Mouse (Mus musculus) adrenal gland, postnatal 14 days (tissue): ENCODE data around the gene Lst1. TPM values are rescaled to one million over a fixed set of nuclear protein-coding genes. Genes with fewer than 3 reads are reported as not detected.

Source experiments
- DNase-seq: peaks from one replicate; pipeline ENCODE4 v3.0.0; 2021; ENCODE audit warnings: mixed read lengths
- total RNA-seq: library from RNA; stranded (reverse); gene quantifications from 2 replicates; pipeline ENCODE4 v1.2.3, GENCODE M21; 2021

Gene Lst1
- total RNA-seq, 1 experiment from 2014 or later: 5.6 TPM

DNA sequence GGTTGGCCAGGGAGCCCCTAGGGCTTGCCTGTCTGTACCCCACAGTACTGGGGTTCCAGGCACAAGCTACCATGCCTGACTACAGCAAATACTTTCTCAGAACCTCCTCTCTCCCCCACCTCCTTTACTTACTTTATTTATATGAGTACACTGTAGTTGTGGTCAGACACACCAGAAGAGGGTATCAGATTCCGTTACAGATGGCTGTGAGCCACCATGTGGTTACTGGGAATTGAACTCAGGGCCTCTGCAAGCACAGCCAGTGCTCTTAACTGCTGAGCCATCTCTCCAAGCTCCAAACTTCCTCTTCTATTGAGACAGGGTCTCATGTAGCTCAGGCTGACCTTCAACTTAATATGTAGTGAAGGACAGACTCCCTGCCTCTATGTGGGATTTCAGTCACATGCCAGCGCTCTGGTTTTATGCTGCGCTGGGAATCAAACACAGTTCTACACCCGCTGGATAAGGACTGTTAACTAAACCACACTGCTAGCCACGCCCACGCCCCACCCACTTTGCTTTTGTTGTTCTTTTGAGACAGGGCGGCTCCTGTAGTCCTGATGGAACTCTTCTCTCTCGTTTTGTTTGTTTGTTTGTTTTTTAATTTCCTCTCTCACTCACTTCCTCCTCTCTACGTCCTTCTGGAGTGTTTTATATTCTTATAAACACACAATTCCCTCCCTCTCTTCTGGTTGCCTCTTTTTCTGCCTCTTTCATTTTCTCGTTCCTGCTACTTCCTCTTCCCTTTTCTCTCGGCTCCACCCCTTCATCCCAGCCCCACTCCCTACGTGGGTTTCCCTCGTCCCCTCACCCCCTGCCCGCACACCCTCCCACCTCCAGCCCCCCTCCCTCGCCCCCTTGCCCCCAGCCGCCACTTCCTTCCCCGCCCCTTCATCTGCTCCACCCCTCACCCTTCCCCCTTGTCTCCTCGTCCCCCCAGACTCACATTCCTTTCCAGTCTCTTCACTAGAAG, 2.3 kb downstream of the Lst1 start:
- peak; percentile 87 for DNase-seq

DNA sequence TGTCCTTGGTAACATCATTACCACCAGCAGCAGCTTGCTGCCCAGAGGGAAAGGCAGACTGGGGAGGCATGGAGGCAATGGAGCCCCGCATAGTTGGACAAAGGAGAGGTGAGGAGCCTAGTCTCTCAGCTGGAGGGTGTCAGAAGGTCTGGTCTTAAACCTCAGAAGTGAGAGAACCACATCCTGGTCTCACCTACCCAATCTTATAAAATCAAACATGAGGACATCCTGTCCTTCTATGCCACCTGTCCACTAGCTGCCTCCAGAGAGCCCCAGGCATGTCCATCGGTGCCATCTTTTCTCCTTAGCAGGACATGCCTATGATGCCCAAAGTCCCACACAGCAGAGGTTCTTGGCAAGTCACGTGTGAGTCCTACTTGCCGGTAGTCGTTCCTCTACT, 8.1 kb downstream of the Lst1 start:
- DNase-seq: no peak

DNA sequence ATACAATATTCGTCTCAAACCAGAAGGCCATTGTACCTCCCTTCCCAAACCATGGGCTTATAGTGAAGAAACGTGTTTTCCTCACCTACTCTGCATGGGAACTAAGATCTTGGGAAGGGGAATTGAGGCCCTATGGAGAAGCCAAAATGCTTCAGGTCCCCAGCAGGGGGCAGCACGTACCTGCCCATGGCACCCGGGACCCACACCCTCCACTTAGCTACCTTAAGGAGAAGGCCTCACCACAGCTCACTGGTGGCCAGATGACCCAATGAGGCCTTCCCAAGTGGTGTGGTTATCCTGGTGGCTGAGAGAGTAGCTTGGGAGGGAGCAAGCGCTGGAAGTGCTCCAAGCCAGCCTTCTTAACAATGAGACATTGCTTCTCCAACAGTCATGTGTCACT, 9.7 kb downstream of the Lst1 start:
- DNase-seq: peak; percentile 90

DNA sequence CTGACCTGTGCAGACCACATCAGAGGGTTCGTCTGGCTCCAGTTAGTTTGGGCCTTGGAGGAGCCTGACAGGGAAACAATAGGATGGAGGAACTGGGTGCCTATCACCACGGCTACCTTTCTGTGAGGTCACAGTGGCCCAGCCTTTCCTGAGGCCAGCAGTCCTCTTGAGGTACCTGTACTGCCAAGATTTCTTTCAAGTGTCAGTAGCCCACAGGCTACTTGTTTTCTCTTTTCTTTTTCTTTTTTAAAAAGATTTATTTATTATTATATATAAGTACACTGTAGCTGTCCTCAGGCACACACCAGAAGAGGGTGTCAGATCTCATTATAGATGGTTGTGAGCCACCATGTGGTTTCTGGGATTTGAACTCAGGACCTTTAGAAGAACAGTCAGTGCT, 12.3 kb downstream of the Lst1 start, which contains the start of gene Aif1:
Gene Aif1, minus strand, starts transcription at position 101 of the 400 bp plus-strand sequence.
- no peak for DNase-seq

DNA sequence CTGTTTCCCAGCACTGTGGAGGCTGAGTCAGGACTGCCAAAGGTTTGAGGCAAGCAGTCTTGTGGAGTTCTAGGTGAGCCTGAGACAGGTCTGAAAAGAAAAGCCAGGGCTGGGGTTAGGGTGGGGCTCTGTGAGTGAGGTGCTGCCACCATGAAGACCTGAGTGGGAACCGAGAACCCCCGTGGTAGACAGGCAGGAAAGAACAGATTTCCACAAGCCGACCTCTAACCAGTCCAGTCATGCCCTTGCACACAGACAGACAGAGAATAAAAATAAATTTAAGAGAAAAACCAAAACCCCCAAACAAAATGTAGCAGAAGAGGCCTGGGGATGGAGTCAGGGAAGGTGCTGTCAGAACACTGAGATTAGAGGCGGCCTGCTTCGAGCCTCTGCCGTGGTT, 12.9 kb downstream of the Lst1 start:
- DNase-seq: no peak

DNA sequence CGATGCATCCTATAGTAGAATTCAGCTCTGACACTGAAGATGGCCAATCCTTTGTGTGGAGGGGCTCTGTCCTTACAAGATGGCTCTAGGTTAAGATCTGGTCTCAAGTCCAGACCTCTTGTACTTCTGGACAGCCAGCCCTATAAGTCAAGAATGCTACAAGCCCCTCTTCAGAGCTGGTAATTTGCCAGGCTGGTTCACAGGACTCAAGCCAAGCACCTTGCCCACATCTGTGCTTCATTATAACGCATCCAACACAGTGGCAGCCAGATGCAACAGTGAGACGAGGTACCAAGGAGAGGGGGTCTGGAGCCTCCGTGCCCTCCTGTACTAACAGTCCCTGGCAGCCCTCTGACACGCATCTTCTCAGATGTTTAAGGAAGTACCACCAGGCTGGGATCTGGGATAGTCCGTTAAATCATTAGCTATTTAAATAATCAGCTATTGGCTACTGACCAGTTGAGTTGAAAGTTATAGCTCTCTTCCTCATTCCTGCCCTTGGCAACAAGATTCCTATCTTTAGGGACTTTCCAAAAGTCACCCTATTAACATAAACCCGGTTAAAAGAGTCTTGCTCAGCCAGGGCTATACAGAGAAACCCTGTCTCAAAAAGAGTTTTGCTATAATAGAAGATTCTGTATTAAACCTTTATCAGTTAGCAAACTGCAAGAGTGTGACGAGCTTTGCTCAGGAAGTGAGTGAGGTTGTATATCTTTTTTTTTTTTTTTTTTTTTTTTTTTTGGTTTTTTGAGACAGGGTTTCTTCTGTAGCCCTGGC, 13.8 kb downstream of the Lst1 start:
- no peak for DNase-seq

DNA sequence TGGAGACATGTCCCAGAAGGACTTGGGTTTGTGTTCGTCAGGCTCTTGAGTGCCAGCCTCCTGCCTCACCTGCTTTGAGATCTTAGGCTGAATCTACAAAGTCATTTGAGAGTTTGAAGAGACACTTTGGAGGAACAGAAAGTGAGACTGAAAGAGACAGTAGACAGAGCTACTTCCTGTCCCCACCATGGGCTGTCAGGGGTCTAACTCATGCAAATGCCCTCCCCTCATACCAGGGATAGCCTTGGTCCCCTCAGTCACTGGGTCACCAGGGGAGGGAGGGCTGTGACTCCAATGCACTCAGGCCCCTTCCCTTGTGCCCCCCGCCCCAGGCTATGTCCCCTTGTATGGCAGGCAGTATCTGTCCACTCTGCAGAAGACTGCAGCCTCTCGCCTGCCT, 14.9 kb downstream of the Lst1 start:
- DNase-seq: no peak

DNA sequence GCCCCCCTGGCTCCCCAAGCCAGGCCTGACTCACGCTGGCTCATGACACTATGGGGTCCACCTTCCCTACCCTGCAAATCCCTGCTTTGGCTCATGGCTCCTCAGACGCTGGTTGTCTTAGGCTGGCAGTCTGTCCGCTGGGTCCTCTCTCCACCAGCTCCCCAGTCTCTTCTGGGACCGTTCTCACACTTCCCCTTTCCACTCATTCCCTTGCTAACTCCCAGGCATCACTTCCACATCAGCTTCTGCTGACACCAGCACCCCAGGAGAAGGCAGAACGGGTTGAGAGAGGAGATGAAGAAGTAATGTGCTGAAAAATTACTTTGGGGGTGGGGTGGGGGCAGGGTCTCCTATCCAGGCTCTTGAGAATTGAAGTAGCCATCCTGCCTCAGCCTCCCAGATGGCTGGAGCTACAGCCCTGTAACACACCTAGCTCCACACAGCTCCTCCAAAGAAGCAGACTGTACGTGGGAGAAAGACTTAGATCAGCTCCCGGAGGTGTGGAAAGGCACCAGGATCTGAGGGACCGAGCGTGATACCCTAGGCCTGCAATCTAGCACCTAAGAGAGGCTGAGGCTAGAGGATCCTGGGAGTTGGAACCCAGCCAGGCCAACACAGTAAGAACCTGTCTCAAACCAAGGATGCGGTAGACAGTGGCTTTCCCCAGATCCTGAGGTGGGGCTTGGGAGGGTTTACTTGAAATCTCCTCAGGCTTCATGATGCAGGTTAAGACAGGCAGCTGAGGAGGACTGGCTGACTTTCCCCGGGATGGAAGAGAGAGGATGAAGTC, 15.6 kb downstream of the Lst1 start:
- no peak for DNase-seq

DNA sequence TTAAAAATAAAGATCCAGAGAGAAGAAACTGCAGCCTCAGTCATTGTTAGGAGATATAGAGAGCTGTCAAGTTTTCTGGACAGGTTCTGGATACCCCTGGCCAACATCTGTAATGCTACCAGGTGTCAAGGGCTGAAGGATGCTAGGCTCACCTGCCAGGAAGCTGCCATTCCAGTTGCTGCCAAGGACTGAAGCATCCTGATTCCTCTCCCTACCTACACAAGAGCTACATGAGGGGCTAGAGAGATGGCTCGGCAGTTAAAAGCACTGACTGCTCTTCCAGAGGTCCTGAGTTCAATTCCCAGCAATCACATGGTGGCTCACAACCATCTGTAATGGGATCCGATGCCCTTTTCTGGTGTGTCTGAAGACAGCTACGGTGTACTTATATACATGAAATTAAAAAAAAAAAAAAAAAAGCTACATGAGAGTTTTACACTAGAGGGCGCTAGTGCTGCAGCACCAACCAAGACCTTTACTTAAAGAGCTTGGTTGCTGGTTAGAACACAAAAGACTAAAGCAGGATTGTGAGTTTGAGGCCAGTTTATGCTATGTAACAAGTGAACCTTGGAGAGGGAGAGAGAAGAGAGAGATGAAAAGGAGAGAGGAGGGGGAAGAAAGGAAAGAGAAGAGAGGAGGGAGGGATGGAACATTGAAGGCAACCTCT, 19.6 kb downstream of the Lst1 start:
- DNase-seq: no peak

DNA sequence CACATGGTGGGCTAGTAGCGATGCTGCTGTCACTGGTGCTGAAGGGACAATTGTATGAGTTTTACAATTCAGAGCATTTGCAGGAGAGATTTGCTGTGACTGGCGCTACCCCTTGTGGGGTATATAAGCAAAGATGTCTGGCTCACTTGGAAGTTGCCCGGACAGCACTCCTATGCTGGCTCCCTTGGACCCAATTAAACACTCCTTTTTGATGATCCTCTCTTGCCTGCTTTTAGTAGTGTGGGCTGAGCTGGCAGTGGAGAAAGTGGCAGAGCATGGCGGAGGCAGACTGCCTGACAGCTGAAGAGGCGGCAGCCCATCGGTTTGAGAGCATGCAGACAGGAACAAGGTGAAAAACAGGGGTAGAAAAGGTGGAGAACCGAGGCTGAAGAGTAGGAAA, 20.4 kb downstream of the Lst1 start:
- DNase-seq: no peak

DNA sequence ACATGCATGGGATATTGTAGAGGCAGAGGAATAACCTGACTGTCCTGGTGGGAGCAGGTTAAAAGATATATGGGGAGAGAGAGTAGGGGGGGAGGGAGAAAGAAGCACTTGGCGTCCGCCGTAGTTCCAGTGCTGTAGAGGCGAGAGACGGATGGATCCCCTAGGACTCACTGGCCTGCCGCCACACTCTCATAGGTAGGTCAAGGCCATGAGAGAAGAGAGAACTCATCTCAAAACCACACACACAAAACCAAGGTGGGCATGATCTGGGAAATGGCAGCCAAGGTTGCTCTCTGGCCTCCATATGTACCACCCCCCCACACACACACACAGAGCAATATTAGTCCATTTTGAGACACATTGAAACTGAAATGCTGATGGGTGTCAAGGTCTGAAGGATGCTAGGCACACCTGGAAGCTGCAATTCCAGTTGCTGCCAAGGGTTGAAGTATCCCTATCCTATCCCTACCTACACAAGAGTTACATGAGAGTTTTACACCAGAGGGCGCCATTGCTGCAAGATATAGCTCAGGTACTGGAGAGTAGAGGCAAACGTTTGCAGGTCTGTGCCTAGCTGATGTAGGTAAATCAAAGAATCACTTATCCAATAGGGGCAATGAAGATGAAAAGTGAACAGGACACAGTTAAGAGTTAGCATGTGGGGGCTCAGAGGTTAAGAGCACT, 21.7 kb downstream of the Lst1 start:
- peak; percentile 74 for DNase-seq

DNA sequence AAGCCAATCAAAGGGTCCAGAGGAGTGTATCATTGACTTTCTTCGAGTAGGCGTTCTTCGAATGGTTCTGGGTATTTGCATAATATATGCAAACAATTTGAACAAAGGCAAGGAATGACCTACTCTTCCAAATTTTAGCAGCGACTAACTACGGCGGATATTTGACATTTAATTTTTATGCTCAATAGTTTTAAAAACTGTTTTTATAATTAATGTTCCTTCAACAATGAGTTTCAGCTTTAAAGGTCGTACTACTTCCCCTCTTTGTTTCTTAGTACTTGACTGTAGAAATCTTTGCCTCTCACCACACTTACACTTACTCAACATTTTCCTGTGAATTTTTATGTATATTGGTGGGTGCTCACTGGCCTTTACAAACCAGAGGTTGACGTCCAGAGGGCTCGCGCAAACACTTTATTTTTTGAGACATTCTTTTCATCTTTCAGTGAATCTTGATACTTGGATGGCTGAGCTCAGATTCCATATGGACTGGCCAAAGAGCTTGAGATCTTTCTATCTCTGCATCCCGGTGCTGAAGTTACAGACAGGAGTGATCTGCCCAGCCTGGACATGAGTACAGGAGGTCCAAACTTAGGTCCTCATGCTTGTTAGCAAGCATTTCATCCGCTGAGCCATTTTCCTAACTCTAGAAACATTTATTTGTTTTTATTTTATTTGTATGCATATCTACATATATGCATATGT, 22.6 kb downstream of the Lst1 start:
- DNase-seq: no peak

DNA sequence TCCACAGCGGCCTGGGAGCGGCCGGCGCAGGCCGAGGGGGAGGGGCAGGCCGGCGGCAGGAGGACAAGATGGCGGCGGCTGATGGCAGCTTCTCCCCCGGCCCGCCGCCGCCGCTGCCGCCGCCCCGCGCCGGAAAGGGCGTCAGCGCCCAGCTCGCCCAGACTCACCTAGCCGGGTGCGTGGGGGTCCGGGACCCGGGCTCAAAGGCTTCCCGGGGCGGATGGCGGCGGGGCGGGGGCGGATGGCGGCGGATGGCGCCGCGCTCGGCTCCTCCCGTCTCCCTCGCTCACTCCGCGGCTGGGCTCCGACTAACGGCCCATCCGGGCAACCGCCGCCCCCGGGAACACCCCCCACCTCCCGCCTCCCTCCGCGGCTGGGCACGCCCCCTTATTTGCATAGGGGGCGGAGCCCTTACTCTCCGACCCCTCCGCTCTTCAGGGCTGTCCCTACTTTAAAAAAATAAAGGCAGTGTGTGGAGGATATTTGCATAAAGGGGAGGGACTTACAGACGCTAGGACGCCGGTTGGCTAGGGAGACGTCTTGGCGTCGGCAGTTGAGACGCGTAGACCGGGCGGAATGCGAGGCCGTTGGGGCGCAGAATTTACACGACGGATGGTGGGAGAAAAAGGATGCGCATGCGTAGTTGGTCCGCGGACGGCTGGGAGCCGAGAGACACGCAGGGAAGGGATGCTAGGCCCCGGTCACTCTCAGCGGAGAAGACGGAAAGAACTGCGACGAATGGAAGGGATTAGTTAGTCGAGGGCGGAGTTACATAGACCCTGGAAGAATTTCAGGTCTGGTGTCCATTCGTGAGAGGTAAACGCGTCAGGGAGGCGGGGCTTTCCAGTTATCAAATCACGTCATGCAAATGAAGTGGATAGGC, 23.4 kb downstream of the Lst1 start, which contains the start of gene Prrc2a:
Gene Prrc2a, minus strand, starts transcription at position 330 of the 883 bp plus-strand sequence.
- peak; percentile 98 for DNase-seq

DNA sequence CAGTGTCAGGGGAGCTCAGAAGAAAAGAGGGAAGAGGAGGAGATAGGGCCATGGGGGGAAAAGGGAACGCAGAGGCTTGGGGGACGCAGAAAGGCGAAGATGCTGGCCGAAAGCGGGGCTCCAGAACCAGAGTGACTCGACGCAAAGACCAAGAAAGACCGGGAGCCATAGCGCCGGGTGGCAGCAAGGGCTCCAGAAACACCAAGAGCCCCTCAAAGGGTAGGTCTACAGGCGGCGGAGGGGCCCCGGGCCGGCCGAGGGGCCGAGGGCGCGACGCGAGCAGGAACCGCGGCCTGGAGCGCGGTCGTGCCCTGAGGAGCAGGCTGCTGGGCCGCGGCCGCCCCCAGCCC, 24.0 kb downstream of the Lst1 start:
- DNase-seq: no peak

DNA sequence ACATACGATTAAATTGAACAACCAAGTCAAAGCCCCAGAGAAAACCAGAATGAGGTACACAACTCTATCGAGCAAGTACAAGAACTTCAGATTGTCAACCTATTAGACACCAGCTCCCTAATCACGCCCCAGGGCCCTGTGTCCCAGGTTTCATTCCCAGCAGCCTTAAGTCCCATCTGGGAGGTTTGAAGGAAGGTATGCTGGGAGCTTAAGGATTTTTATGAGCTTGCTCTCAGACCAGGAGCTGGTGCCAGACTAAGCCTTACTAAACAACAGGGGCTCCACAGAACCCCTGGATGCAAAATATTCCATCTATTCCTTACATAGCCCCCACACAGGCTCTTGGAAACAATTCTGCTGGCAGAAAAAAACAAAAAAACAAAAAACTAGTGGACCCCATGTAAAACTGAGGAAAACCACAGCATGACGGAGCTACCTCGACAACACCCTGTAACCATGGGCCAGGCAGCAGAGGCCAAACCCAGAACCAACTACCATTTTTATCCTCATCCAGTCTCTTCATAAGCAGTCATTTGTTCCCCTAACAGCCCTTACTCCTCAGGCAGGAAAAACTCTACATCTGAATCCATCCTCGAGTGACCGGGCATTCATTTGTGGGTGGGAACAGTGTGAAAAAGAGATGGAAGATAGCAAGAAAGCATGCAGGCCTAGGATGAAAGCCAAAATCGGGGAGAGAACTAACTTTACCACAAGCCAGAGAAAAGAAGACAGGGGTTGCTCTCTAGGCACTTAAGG, 24.7 kb downstream of the Lst1 start:
- DNase-seq: no peak

DNA sequence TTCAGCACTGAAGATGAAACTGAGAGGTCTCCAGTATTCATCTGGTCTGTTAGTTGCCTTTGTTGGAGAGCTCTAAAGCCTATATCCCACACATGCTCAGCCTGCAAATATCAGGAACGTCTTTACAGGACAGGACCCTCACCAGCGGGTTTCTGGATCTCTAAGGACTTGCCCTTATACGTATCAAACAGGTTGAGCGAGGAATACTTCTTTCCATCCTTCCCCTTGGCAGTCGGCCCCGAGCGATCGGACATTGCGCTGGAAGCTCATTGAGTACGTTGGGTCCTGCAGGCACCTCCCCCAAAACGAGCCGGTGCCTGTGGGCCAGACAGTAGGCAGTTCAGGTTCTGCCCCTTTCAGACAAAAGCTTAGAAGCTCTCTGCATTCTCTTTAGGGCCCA, 25.5 kb downstream of the Lst1 start:
- peak; percentile 62 for DNase-seq

DNA sequence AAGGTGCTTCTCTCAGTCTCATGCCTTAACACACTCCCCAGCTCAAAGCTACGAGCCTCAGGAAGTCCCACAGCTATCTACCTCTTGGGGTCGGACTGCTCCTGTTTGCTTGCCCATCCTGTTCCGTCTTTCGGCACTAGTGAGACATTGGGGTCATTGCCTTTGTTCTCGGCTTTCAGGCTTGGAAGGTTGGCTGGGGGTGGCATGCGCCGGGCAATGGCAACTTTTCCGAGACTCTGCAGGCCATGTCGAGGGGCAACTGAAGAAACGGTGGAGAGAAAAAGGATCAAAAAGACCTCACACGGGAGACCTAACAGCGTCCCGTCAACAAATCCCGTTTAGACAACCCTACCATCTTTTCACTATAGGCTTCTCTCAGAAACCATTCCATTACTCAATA, 26.1 kb downstream of the Lst1 start:
- no peak for DNase-seq

DNA sequence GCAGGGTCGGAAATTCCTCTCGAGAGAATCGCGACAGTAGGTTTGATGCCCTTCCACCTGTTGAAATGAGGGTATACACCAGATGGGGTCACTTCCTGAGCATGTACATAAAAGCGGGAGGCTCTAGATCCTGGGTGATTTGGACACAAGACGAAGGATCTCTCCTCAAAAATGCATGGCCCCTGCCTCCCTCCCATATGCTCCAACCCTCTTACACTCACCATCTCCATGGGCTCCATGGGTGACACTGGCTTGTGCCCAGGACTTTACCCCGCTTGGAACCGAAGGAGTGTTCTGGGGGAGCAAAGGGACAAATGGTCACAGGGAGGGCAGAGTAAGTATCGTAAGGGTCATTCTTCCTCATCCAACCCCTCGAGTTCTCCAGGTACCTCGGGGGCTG, 26.8 kb downstream of the Lst1 start:
- no peak for DNase-seq

DNA sequence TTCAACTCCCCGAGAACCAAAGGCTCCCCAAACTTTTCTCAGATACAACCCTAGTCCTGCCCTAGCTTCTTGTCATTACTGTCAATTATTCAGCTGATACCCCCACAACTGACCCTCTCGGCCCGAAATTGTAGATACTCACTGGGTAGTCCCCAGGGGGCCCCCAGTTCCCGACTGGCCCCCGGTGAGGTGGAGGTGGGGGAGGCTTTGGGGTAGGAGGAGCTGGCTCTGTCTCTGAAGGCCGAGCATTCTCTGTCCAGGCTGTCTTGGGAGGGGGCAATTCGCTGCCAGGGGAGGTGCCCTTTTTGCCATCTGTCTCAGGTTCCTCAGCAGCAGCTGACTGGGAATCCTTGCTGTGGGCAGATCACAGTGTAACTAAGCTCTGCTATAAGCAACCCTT, 28.6 kb downstream of the Lst1 start:
- no peak for DNase-seq
